Mouse (Mus musculus) liver, adult 2 months (tissue): Measurements from ENCODE around the gene Myo1a. TPM values are rescaled to one million over a fixed set of nuclear protein-coding genes. Genes with fewer than 3 reads are reported as not detected.

Experiments used
- DNase-seq: peaks from one replicate; pipeline ENCODE4 v3.0.0-alpha.2; 2011; ENCODE audit warnings: low read depth, low spot score; ENCODE audit errors: extremely low read depth
- H3K27ac ChIP-seq: fragments of 200-500 bp; replicated peaks from 2 replicates; pipeline ENCODE4 v1.5.1; 2012; ENCODE audit warnings: low read depth, mild to moderate bottlenecking, control low read depth, inconsistent platforms, low read length; ENCODE audit not compliant: insufficient read depth
- H3K27me3 ChIP-seq: fragments of 200-500 bp; 2 replicates; pipeline ENCODE4 v1.6.1; 2012; ENCODE audit warnings: mild to moderate bottlenecking, moderate library complexity, low read length, inconsistent platforms; ENCODE audit not compliant: control insufficient read depth, insufficient read depth
- H3K36me3 ChIP-seq: fragments of 200-500 bp; 2 replicates; pipeline ENCODE4 v1.6.1; 2012; ENCODE audit warnings: low read length, inconsistent platforms; ENCODE audit not compliant: control insufficient read depth, insufficient read depth
- H3K4me1 ChIP-seq: fragments of 200-500 bp; 2 replicates; pipeline ENCODE4 v1.6.1; 2011; ENCODE audit warnings: low read length; ENCODE audit not compliant: control insufficient read depth, insufficient read depth
- H3K4me3 ChIP-seq: fragments of 200-500 bp; 2 replicates; pipeline ENCODE4 v1.5.1; 2011; ENCODE audit warnings: low read depth, mild to moderate bottlenecking, control low read depth, low read length, moderate library complexity; ENCODE audit not compliant: insufficient read depth
- H3K79me2 ChIP-seq: fragments of 200-500 bp; 2 replicates; pipeline ENCODE4 v1.6.1; 2012; ENCODE audit warnings: inconsistent platforms, mild to moderate bottlenecking, low read length, moderate library complexity; ENCODE audit not compliant: control insufficient read depth, insufficient read depth
- H3K9ac ChIP-seq: fragments of 200-500 bp; 2 replicates; pipeline ENCODE4 v1.6.1; 2012; ENCODE audit warnings: low read depth, mild to moderate bottlenecking, control low read depth, inconsistent platforms, low read length
- CTCF ChIP-seq: fragments of 200-500 bp; IDR thresholded peaks from 2 replicates; pipeline ENCODE4 v1.5.1; 2011; ENCODE audit warnings: low read depth, low read length, control low read depth
- POLR2A ChIP-seq: fragments of 200-500 bp; IDR thresholded peaks from 2 replicates; pipeline ENCODE4 v1.6.1; 2011; ENCODE audit warnings: low read length, control low read depth; ENCODE audit not compliant: insufficient read depth; ENCODE audit errors: extremely low read depth
- WGBS: fragments of 180-500 bp; shearing (Covaris S2); methylation state at CpG from one replicate; pipeline ENCODE4 v1.1.7; 2018; 5-methylcytosine and 5-hydroxymethylcytosine counted together
- polyA plus RNA-seq: library from polyadenylated mRNA; depleted of rRNA; stranded (reverse); fragments of >200 nt; gene quantifications from 2 replicates; pipeline ENCODE4 v1.2.3, GENCODE M21; 2012
- total RNA-seq: library from RNA; depleted of rRNA; stranded (reverse); fragments of >200 nt; gene quantifications from 2 replicates; pipeline ENCODE4 v1.2.3, GENCODE M21; 2014

Gene Myo1a
- total and polyA plus RNA-seq, 2 experiments: 0.02 to 0.18 TPM

DNA sequence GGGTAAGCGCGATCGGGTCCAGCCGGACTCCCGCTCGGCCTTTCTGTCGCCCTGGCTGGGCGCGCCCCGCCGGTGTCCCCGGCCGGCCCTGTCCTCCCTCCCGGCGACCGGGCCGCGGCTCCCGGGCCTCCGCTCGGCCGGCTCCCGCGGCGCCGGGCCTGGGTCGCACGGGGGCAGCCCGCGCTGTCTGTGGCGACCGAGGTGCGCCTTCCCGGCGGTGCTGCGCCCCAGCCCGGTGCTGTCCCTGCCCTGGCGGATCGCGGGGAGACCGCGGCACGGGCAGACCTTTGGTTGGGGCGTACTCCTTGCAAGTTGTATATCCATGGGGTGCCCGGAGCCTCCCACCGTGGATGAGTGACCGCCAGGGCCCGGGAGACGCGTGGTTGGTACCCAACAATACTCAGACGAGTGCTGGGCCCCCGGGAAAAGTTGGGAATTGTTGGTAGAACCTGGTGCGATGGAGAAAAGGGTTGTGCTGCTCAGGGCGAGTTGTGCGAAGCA, 34.7 kb downstream of the Myo1a start:
- H3K9ac ChIP-seq: peak overlapping the region; percentile 100

DNA sequence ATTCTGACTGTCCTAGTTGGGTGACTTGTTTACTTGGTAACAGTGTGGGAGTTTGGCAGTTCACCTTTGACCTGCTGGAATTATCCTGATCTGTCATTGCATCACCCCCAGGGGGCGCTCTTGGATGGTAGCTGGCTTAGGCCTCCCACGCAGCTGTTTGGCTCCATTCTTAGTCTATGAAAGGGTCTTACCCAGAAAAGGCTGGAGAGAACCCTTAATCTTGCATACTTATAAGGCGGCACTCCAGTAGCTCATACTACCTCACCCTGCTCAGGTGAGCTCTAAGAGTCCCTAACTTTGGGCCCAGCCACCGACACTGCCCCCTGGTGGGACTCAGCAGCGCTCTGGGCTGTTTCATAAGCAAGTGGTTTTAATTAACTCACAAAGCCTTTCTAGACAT, 39.7 kb downstream of the Myo1a start:
- peaks cover 33% of the 10 kb centered on the region for H3K4me1 ChIP-seq
- peak overlapping the region; percentile 73 for H3K27ac ChIP-seq
- H3K36me3 ChIP-seq: peaks cover 28% of the 10 kb centered on the region
- no peaks in the 10 kb centered on the region for H3K27me3 ChIP-seq
- WGBS: 45% methylated on average over 5 of the region's 5 CpGs
- TF ChIP-seq POLR2A: no peak
- TF ChIP-seq CTCF: peak; percentile 75
- H3K79me2 ChIP-seq: peaks cover 41% of the 10 kb centered on the region
- DNase-seq: peak; percentile 77
- no peak overlapping the region for H3K9ac ChIP-seq
- no peak overlapping the region for H3K4me3 ChIP-seq

More for the DNA sequence above, 34.7 kb downstream of the Myo1a start:
- Histone ChIP-seq H3K36me3 (peaks cover 23% of the 10 kb centered on the region), H3K4me3 (peak overlapping the region; percentile 96), H3K27ac (peak overlapping the region; percentile 88), H3K27me3 (no peaks in the 10 kb centered on the region), H3K79me2 (peaks cover 38% of the 10 kb centered on the region), H3K4me1 (peaks cover 27% of the 10 kb centered on the region)
- DNase-seq: no peak
- under 1% methylated on average over 47 of the region's 55 CpGs for WGBS
- TF ChIP-seq POLR2A (no peak), CTCF (no peak)

GRCm38 (mm10) chr10:127745886-127746285, 40.9 kb downstream of the Myo1a start:
- WGBS: 10% methylated on average over 5 of the region's 5 CpGs
- H3K27ac ChIP-seq: peak overlapping the region; percentile 87
- peaks cover 38% of the 10 kb centered on the region for H3K4me1 ChIP-seq
- H3K36me3 ChIP-seq: peaks cover 28% of the 10 kb centered on the region
- TF ChIP-seq CTCF (no peak), POLR2A (no peak)
- H3K27me3 ChIP-seq: no peaks in the 10 kb centered on the region
- peak; percentile 80 for DNase-seq
- H3K79me2 ChIP-seq: peaks cover 38% of the 10 kb centered on the region
- H3K4me3 ChIP-seq: no peak overlapping the region
- peak overlapping the region; percentile 13; the same call in 1 of the 2 replicates for H3K9ac ChIP-seq

DNA sequence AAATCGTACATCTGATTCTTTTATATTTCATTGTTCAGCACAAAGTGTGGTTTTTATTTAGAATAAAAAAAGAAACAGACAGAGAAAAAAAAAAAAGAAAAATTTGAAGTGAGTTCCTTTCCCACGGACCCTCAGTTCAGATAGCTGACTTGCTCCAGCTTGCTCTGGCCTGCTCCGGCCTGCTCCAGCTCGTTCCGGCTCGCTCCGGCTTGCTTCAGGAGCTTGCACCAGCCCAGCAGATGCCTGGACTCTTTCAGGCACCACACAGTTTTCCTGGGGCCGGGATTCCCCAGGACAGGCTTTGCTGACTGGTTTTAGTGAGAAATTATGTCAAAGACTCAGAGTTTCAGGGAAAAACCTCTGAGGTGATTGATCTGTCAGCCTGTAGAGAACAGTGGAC, 42.3 kb downstream of the Myo1a start:
- peaks cover 24% of the 10 kb centered on the region for H3K79me2 ChIP-seq
- H3K27ac ChIP-seq: peak overlapping the region; percentile 76
- 79% methylated on average over 8 of the region's 8 CpGs for WGBS
- no peak for TF ChIP-seq CTCF
- TF ChIP-seq POLR2A: no peak
- H3K4me3 ChIP-seq: peak overlapping the region; percentile 24; the same call in 1 of the 2 replicates
- peaks cover 24% of the 10 kb centered on the region for H3K36me3 ChIP-seq
- H3K27me3 ChIP-seq: no peaks in the 10 kb centered on the region
- H3K4me1 ChIP-seq: peaks cover 34% of the 10 kb centered on the region
- no peak for DNase-seq
- H3K9ac ChIP-seq: peak overlapping the region; percentile 30; the same call in 1 of the 2 replicates

GRCm38 (mm10) chr10:127748847-127749612, 44.1 kb downstream of the Myo1a start:
- Histone ChIP-seq H3K36me3 (peaks cover 10% of the 10 kb centered on the region), H3K27ac (peak overlapping the region; percentile 76), H3K27me3 (no peaks in the 10 kb centered on the region), H3K4me1 (peaks cover 32% of the 10 kb centered on the region), H3K4me3 (peak overlapping the region; percentile 58), H3K9ac (peak overlapping the region; percentile 51), H3K79me2 (peaks cover 8% of the 10 kb centered on the region; the same call in 1 of the 2 replicates)
- WGBS: 6% methylated on average over 8 of the region's 8 CpGs
- TF ChIP-seq CTCF: no peak
- TF ChIP-seq POLR2A: no peak
- peak; percentile 94 for DNase-seq
